Mouse (Mus musculus) heart, postnatal 0 days (tissue): Measurements from ENCODE around the gene Tnr.

Experiments used
- CTCF ChIP-seq: IDR thresholded peaks from 2 replicates; pipeline ENCODE4 v1.5.1; 2016; ENCODE audit warnings: antibody characterized with exemption, control low read depth, low read depth
- EP300 ChIP-seq: IDR thresholded peaks from 2 replicates; pipeline ENCODE4 v1.6.1; 2016; ENCODE audit warnings: antibody characterized with exemption, low read depth

GRCm38 (mm10) chr1:159570270-159570669 lies 46.7 kb downstream of the Tnr start:
- TF ChIP-seq CTCF: no peak
- no peak for TF ChIP-seq EP300
